Mouse (Mus musculus) lung, adult 2 months (tissue): ENCODE measurements around the gene Olfr1428.

ENCODE experiments used
- CTCF ChIP-seq: fragments of 200-500 bp; IDR thresholded peaks from 2 replicates; pipeline ENCODE4 v1.5.1; 2011; ENCODE audit warnings: mild to moderate bottlenecking, low read length, control low read depth; ENCODE audit not compliant: insufficient read depth
- POLR2A ChIP-seq: fragments of 200-500 bp; IDR thresholded peaks from 2 replicates; pipeline ENCODE4 v1.6.1; 2011; ENCODE audit warnings: low read depth, mild to moderate bottlenecking, control low read depth, low read length, borderline replicate concordance; ENCODE audit errors: extremely low read depth

GRCm38 (mm10) chr19:12104541-12104940 lies 11.2 kb downstream of the Olfr1428 start:
- TF ChIP-seq POLR2A (no peak), CTCF (no peak)
